Mouse (Mus musculus) lung, adult 2 months (tissue): ENCODE data around the gene Hoxa4.

Experiments
- CTCF ChIP-seq: fragments of 200-500 bp; IDR thresholded peaks from 2 replicates; pipeline ENCODE4 v1.5.1; 2011; ENCODE audit warnings: mild to moderate bottlenecking, low read length, control low read depth; ENCODE audit not compliant: insufficient read depth
- POLR2A ChIP-seq: fragments of 200-500 bp; IDR thresholded peaks from 2 replicates; pipeline ENCODE4 v1.6.1; 2011; ENCODE audit warnings: low read depth, mild to moderate bottlenecking, control low read depth, low read length, borderline replicate concordance; ENCODE audit errors: extremely low read depth

- no peak for TF ChIP-seq POLR2A
- no peak for TF ChIP-seq CTCF
Observed at GRCm38 (mm10) chr6:52180213-52180710, 11.3 kb downstream of the Hoxa4 start.
